Mouse (Mus musculus) small intestine, adult 2 months (tissue): Measurements from ENCODE around the gene Vps13d.

Experiments
- CTCF ChIP-seq: fragments of 200-500 bp; IDR thresholded peaks from 2 replicates; pipeline ENCODE4 v1.5.1; 2012; ENCODE audit warnings: low read depth, mild to moderate bottlenecking, control low read depth, inconsistent platforms, low read length, moderate library complexity, mixed read lengths; ENCODE audit not compliant: insufficient replicate concordance, insufficient read length; ENCODE audit errors: extremely low read depth
- POLR2A ChIP-seq: fragments of 200-500 bp; IDR thresholded peaks from 2 replicates; pipeline ENCODE4 v1.6.1; 2012; ENCODE audit warnings: low read depth, mild to moderate bottlenecking, control low read depth, inconsistent platforms, low read length, moderate library complexity

DNA sequence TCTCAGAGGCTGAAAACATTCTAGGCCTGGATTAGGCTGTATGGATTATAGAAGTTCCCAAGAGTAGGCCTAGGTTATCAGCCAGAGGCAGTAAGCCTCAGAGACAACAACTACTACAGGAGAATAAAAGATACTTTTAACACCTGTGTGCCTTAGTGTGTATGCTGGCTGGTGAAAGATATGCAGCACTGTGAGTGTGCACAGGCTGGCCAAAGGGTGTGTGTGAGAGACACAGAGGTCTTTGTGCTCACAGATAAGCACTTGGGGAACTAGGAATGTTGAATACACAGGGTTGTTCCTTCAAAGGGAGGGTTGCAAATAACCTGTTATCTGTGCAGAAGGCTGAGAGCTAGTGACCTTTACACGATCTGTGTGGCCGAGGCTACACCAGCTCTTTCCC is 115.5 kb downstream of the Vps13d start:
- TF ChIP-seq CTCF: no peak
- no peak for TF ChIP-seq POLR2A
